Mouse (Mus musculus) retina, postnatal 7 days (tissue): ENCODE data around the gene Alkbh4.

Experiments used
- DNase-seq: peaks from one replicate; pipeline ENCODE4 v3.0.0-alpha.2; 2012; ENCODE audit warnings: low read depth, low spot score

Gene Alkbh4

DNA sequence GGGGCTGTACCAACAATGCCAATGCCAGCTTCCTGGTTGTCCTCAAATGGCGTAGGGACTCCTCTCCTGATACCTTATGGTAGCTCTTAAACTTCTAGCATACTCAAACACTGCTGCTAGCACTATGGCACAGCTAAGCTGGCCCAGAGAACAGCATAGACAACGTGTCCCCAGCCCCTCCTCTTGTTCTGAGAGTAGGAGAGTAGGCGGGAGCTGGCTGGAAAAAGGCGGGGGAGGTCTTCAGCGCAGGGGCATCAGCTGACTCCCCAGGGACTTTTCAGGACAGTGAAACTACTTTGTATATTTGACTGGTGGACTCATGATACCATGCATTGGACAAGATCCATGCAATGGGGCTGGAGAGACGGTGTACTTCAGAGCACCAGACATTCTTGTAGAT, 46.1 kb downstream of the Alkbh4 start:
- no peak for DNase-seq

DNA sequence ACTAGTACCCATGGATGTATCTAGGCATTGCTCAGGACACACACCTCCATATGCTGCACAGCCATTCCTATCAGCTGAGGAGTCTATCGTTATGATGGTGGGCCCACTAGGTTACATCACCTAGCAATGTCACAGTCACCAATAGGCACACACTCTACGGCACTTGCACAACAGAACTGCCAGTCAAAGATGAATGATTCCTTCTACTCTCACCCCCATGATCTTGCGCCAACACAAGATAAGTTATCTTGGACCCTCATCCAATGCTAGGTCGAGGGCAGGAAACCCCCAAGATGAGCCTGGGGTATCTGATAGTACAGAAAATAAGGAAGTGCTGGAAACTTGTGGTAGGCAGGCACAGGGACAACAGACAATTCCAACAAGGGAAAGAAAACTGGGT, 46.9 kb downstream of the Alkbh4 start:
- DNase-seq: no peak

DNA sequence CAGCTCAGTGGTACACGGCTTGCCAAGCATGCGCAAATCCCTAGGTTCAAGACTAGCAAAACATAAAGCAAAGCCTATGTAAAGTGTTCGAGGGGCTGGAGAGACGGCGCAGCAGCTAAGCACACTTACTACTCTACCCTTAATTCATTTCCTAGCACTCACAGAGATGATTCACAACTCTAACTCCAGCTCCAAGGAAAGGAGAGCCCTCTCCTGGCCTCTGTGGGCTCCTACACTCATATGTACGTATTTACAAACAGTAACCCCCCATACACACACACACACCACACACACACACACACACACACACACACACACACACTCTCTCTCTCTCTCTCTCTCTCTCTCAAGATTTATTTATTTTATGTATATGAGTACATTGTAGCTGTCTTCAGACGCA, 47.8 kb downstream of the Alkbh4 start:
- no peak for DNase-seq

DNA sequence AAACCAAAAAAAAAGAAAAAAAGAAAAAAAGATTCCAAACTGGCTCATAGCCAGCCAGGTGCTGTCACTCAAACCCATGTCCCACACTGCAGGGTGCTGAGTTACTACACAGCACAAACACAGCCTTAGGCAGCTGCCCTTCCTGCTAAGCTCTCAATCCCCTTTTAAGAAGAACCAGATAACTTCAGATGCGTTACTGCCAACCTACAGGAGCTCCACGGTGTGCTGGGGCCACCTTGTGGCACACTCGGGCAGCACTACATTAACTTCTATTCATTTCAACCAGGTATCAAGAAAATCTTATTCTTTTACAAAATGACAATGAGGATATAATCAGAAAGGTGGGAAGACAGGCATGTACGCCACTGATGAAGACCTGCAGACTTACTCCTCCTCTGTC, 50.8 kb downstream of the Alkbh4 start:
- DNase-seq: peak; percentile 38
